Mouse (Mus musculus) cortical plate, adult 2 months (tissue): ENCODE results near the gene Hivep3.

ENCODE experiments used
- CTCF ChIP-seq: fragments of 200-500 bp; IDR thresholded peaks from 2 replicates; pipeline ENCODE4 v1.5.1; 2011; ENCODE audit warnings: mild to moderate bottlenecking, control low read depth, low read length; ENCODE audit not compliant: insufficient read depth; ENCODE audit errors: extremely low read depth
- POLR2A ChIP-seq: fragments of 200-500 bp; IDR thresholded peaks from 2 replicates; pipeline ENCODE4 v1.6.1; 2011; ENCODE audit warnings: mild to moderate bottlenecking, low read length, control low read depth; ENCODE audit not compliant: insufficient read depth; ENCODE audit errors: extremely low read depth

- TF ChIP-seq POLR2A (no peak), CTCF (no peak)
Observed at GRCm38 (mm10) chr4:120172050-120172684, 438.6 kb downstream of the Hivep3 start.
